Mouse (Mus musculus) ES-Bruce4 (cell line): ENCODE data around the gene 1700020D05Rik.

Experiments
- CTCF ChIP-seq: IDR thresholded peaks from one replicate; pipeline ENCODE4 v1.8.1; 2011; ENCODE audit warnings: low read depth, low read length
- EP300 ChIP-seq: IDR thresholded peaks from 2 replicates; pipeline ENCODE4 v1.6.1; 2011; ENCODE audit warnings: low read depth, low read length; ENCODE audit not compliant: insufficient read depth
- POLR2A ChIP-seq: IDR thresholded peaks from one replicate; pipeline ENCODE4 v1.8.1; 2011; ENCODE audit warnings: low read length; ENCODE audit not compliant: insufficient read depth

DNA sequence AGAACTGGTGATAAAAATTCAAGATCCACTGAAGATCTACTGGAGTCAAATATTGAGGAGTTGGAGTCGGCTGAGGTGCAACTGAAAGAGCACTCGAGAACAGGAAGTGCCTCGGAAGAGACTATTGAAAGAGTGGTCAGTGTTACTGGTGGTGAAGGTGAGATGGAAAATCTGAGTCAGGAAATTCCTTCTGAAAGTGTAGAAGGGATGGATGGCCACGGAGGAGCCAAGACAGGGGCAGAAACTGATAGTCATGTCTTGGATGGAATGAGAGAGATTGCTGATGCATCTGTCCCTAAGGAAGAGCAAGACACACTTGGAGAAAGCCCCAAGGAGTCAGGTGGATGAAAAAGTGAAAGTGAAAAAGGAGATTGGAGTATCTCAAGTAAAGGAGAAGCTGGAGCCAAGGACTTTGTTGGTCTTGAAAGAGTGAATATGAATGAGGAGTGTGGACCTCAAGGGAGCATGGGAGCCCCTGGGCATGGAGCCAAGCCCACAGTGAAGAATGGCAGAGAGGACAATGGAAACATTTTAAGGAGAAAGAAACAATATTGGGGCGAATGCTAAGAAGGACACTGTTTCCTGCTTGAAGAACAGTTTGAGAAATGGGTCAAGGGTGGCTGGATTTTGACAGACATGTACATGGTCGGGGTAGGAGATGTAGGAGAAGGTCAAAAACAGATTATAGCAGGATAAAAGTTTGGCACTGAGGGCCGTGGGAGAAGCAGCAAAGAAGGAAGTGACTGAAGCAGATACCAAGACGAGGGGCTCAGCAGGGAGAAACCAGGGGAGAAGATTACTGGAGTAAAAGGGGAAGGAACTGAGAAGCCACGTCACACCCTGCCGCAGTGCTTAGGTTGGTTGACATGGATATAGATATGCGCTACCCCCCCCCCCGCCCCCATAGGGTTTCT is 8.8 kb upstream of the 1700020D05Rik start:
- TF ChIP-seq POLR2A: no peak
- no peak for TF ChIP-seq EP300
- no peak for TF ChIP-seq CTCF
